Mouse (Mus musculus): ENCODE measurements around the gene Spta1.

Spta1 gene

DNA sequence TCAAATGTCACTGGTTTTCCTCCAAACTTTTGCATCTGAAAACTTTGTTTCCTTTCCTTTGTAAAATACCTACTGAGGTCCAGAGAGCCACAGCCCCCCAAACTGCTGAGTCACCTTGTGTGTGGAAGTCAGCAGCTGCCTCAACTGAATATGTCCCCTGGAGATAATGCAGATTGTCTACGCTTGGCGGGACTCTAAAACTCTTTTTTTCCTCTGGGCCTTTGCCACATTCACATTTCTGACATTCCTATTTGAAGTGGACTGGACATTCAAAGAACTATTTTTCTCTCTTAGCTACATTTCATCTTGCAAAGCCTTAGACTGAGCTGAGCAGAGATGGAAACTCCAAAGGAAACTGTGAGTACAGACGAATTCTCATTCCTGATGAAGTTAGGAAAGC lies at the start of gene Spta1:
Gene Spta1 (plus strand): TSS at position 172 of the 400 bp plus-strand sequence.
- no peak for DNase-seq (ENCODE audit: low spot score in 2 of 2)

DNA sequence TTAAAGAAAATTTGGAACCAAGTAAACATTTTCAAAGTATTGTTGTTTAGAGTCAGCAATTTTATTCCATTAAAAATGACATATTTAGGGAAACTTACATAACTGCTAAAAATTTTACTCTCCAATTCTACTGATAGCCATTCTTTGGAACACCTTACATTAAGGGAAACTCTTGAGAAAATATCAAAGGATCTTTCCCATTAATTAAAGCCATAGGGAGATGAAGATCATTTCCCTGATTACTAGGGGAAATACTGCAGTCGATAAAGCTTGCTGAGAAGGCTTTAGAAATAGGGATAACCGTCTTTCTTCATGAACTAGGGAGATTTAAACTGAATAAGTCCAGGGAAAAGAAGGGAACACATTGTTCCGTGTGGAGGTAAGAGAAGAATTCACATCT lies 41.4 kb upstream of the Spta1 start, which contains the start of gene Olfr424:
Gene Olfr424 (plus strand): TSS at position 301 of the 400 bp plus-strand sequence.
- DNase-seq (ENCODE audit: low spot score in 2 of 2), result no peak

DNA sequence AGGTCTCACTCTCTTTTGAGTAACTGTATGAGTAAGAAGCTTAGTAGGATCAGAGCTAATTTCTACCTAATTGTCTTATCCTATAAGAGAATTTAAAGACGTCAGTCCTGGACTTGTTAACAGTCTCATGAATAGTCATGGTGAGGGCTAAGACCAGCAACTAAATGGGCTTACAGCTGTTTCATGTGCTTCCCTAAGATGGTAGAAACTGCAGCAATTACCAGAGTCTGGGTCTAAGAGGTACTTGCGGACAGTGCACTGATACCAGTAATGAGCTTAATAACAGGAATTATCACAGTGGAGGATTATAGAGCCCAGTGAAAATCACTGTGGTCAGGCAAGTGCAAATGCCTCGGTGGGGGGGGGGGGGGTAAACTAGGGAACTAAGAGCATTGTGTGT lies 40.6 kb upstream of the Spta1 start:
- DNase-seq (ENCODE audit: low spot score in 2 of 2), result no peak

DNA sequence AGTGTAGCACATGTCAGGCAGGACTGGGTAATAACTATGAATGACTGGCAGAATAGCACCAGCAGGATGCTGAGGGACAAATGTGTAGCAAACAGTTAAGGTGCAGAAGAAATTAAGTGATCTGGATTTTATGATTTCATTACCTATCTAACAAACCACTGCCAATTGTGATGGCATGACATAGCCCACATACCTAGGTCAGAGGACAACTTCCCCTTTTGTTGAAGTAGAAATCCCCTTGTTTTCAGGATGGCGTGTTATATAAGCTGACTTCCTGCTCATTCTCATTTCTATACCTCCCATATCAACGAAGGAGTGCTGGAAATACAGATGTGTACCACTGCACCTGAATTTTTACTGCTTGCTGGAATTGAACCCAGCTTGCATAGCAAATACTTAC lies 31.2 kb upstream of the Spta1 start:
- DNase-seq (ENCODE audit: low spot score in 2 of 2), result no peak

DNA sequence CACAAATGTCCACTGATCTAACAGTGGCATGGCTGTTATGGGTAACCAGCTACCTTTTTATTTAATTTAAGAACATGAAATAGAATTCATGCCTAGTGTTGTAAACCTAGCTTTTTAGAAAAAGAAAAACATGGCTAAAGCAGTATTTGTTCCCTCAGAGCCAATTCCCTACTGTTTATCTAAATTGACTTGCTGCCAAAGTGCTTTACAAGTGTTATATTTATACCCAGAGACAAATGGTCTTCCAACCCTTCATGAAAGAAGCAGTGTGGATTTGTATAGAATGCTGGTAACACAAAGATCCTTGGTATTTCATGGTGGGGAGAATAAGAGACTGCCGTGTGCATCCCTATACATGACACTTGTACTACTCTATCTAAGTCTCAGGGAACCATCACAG lies 25.9 kb upstream of the Spta1 start:
- DNase-seq (ENCODE audit: low spot score in 2 of 2), result no peak

DNA sequence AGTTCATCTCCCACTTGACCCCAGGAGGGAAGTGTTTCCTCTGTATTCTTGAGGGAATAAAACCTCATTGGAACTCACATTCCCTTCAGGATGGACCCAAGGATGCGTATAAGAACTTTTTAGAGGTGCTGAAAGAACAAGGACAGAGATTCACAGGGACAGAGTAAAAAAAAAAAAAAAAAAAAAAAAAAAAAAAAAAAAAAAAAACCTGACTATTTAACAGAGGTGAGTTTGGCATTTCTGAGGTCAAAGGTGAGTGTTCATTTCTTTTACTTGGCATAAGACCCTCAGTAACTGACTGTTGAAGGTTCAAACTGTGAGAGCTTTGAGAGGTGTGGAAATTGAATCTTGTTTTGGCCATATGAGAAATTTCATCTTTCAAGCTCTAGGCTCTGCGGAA lies 23.3 kb upstream of the Spta1 start:
- no peak for DNase-seq (ENCODE audit: low spot score in 2 of 2)

DNA sequence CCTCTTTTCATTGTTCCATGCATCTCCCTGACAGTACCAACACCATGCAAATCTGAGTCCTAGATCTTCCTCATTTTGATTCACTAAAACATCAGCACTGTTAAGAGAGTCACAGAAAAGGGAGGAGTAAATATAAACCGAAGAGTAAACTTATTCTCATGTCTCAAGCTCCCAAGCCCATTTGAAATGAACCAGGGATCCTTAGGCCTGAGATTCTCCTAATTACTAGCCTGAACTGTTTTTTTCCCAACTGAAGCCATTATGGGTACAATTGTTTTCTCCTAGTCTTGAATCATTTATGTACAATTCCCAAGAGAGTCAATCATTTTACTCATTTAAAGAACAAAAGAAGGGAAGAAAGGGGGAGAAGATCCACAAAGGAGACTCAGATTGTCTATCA lies 17.2 kb upstream of the Spta1 start, which contains the start of gene Olfr420:
Gene Olfr420 (plus strand): TSS at position 301 of the 400 bp plus-strand sequence.
- DNase-seq (ENCODE audit: low spot score in 2 of 2), result no peak

DNA sequence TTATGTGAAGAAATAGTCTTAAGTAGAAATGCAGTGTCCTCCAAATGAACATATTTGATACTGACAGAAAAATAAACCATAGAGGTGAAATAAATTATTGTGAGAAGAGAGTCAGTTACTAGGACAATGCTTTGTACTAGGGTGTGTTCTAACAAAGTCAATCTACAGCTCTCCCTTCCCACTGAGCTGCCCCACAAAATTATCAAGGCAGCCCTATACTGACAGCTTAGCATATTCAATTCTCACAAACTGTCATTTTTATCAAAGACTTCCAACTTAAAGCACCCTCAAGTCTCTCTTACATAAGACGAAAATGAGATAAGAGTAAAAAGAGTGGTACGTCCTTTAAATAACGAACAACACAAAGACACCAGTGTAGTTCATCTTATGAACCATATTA lies 15.0 kb upstream of the Spta1 start:
- no peak for DNase-seq (ENCODE audit: low spot score in 2 of 2)

DNA sequence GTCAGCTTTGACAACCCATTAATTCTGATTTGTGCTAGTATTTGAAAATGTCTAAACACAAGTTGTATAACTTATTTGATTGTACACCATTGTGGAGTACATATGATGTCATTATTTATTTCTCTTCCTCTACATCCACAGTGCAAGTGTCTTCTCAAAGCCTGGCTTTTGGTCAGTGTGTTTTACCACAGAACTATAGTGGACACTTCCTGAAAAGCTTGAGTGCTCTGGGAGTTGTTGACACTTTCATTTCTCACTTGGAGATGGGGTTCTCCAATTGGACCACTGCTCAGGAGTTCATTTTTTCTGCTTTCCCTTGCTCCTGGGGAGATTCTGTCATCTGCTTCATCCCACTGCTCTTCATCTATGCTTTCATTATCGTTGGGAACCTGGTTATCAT lies 14.1 kb upstream of the Spta1 start:
- DNase-seq (ENCODE audit: low spot score in 2 of 2), result no peak

DNA sequence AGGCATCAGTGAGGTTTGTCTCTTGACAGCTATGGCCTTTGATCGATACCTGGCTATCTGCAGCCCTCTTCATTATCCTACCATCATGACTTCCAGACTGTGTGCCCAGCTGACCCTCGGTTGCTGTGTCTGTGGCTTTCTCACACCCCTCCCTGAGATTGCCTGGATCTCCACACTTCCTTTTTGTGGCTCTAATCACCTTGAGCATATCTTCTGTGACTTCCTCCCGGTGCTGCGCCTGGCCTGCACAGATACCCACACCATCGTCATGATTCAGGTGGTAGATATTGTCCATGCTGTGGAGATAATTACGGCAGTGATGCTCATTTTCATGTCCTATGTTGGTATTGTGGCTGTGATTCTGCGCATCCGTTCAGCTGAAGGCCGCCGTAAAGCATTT lies 13.5 kb upstream of the Spta1 start:
- DNase-seq (ENCODE audit: low spot score in 2 of 2), result no peak

DNA sequence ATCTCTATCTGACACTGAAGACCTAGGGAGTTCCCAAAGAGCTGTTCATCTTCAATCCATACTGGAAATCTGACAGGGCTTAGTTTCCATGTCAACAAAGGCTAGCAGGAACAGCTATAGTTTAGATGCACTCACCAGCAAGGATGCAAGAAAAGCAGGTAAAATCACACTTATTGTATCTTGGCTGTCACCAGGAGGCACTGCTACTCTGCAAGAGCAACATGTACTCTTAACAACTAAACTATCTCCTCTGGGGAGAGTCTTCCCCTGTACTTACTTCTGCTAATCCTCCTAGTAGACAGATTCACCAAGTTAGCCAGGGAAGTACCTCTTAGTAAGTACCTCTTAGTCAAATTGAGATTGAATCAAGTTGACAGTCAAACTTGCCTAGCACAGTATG lies 3.6 kb upstream of the Spta1 start:
- DNase-seq (ENCODE audit: low spot score in 2 of 2), result no peak

DNA sequence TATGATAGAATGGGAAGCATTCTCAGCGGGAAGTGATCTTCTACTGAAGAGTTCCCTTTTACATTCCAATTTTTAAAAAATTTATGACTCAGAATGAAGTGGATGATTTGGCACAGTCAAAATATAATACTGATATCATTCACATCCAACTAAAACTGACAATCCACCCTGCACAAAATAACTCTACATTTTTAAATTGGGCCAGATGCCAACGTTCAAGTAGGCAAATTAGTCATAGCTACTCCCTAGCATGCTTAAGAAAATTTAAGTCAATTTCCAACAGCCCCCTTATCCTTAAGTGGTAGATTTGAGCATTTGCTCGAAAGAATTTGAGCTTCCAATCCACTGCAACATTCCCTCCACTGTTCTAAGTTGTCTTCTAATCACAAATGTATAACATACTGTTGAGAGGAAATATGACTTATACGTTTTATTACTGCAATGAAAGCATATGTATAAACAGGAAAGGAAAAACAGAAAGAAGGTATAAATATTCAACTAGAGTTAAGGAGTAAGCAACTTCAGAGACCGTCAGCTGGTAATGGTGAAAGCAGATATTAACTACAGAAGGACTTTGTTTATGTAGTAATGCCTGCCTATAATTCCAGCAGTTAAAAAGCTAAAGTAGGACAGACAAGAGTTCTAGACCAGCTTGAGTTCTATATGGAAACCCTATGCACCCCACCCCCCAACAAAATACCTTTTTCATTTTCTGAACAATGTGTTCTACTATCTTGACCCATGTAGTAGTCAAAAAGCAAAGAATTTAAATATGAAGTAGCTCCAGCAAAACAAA lies 1.7 kb upstream of the Spta1 start:
- DNase-seq (ENCODE audit: low spot score in 2 of 2), result no peak

DNA sequence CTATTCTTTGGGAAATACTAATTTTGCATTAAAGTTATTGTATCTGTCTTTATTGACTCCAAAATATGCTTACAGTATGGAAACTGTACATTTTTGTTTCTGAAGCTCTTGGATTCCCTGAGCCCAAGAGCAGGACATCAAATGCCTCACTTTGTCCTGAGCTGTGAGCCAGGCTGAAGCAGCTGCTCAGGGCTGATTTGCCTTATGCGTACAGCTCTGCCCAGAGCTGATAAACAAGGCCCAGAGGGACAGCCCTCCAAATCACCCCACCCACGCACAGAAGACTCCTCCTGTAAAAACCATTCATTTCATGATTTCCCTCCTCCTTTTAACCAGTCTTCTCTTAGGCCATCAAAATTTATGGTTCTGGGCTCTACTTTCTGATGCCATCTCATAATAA lies 1.0 kb upstream of the Spta1 start:
- no peak for DNase-seq (ENCODE audit: low spot score in 2 of 2)

DNA sequence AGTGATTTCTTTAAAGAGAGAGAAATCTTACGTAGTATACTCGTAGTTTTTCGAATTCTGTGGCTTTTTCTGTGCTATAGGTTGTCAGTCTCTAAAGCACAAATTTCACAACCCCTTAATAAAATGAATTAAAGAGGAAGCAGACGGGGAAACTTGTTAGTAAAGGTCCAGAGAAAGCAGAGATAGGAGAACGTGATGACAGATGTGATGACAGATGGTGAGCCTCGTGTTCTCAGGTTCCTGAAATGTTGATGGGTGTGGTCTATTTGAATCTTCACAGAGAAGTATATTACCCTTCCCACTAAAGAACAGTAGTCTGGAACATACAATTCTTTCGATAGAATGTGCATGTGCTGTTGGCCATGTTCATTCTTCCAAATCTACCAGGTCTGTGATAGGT lies 32.1 kb downstream of the Spta1 start:
- no peak for DNase-seq (ENCODE audit: low spot score in 2 of 2)

DNA sequence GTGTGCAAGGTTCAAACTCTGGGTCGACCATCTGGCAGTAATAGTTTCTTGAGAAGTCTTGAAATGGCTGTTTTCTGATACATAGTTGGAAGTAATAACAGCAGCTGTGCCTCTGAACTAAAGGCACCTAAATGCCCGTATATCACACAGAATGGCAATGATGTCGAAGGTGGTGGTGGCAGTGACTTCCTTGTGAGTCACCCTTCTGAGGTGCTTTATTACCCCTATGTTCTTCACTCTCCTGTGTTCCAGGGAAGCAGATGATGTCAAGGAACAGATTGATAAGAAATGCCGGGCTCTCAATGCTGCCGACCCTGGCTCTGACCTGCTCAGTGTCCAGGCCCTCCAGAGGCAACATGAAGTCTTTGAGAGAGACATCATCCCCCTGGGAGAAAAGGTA lies 39.7 kb downstream of the Spta1 start:
- DNase-seq (ENCODE audit: low spot score in 2 of 2), result no peak

DNA sequence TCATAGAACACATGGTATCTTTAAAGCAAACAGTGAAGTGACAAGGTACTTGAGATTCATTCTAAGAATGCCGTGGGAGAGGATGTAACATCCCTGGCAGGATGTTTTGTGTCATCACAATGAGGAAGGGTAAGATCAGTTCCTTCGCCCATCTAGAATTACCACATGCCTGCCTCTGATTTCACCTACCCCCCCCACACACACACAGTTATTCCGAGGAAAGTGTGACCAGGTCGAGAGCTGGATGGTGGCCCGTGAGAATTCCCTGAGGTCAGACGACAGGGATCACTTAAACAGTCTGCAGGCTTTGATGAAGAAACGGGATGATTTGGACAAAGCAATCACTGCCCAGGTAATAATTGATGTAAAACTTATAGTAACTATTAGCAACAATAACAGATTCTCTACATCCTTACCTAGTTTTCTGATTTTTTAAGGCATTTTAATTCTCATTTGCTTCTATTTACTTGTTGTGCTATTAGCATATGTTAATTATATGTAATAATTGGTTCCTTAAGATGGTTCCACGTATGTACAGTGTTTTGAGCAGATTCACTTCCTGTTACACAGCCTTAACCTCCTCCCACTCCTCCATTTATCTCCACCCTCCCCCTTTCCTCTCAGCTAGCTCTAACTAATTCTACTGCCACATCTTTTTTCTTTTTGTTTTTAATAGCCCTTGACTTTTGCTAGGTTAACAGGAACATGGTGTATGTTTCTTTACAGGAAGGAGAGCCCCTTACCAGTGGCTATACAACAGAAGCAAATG lies 42.9 kb downstream of the Spta1 start:
- no peak for DNase-seq (ENCODE audit: low spot score in 2 of 2)

DNA sequence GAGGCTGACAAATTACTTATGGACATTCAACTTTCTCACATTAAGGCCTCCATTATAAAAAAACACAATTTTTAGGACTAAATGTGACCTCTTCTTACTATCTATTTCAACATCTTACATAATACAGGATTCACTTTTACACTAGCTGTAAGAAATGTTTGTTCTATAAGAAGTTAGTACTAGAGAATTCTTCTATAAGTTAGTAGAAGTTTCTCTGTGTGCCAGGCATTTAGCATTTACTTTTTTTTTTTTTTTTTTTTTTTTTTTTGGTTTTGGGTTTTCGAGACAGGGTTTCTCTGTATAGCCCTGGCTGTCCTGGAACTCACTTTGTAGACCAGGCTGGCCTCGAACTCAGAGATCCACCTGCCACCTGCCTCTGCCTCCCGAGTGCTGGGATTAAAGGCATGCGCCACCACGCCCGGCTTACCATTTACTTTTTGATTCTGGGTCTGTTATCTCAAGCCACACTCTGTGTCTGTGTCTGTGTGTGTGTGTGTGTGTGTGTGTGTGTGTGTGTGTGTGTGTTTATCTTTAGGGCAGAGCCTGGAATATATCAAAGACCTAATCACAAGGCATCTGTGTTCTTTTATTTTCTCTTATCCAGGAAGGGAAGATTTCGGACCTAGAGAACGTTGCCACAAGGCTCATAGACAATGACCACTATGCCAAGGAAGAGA lies 44.1 kb downstream of the Spta1 start:
- no peak for DNase-seq (ENCODE audit: low spot score in 2 of 2)

DNA sequence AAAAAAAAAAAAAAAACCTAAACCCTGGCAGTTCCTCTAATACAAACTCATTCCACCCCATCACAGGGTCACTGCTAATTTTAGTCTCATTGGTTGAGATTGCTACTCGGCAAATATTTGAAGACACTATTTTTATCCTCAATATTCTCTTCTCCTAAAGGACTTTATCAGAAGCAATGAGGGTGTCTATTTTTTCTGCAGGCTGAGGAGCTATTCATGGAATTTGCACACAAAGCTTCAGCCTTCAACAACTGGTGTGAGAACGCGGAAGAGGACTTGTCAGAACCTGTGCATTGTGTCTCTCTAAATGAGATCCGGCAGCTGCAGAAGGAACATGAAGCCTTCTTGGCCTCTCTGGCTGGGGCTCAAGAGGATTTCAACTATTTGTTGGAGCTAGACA lies 67.3 kb downstream of the Spta1 start:
- DNase-seq (ENCODE audit: low spot score in 2 of 2), result no peak

DNA sequence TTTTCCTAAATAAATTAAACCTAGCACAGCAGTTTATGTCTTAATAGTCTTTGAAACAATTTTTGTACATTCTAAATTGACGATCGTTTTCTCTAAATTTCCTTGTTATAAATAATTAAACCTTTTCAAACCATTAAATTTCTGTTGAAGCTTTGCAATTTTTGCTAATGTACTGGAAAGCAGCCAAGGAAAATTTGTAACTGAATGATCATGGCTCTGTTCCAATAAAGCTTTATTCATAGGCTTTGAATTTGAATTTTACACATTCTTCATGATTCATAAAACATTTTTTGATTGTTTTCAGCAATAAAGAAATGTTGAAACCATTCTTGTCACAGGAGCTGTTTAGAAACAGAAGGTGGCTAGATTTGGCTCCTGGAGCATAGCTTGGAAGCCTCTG lies 72.0 kb downstream of the Spta1 start:
- no peak for DNase-seq (ENCODE audit: low spot score in 2 of 2)

DNA sequence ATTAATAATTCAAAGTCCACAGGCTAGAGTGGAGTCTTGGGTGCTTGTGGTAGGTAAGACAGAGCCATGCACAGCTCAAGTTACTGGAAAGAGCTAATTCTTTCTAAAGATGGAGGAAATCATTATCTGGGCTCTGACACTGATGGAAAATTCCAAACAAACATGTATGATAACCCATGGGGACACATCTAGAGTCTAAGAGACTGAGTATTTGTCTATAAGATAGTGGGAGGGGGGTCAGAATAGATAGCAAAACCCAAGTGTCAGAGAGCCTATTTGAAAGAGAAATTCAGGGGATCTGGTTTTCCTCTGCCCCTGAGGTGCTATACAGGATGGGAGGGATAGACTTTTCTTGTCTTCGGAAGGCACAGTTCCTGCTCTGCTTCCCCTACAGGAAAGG lies 73.5 kb downstream of the Spta1 start:
- DNase-seq (ENCODE audit: low spot score in 2 of 2), result no peak

DNA sequence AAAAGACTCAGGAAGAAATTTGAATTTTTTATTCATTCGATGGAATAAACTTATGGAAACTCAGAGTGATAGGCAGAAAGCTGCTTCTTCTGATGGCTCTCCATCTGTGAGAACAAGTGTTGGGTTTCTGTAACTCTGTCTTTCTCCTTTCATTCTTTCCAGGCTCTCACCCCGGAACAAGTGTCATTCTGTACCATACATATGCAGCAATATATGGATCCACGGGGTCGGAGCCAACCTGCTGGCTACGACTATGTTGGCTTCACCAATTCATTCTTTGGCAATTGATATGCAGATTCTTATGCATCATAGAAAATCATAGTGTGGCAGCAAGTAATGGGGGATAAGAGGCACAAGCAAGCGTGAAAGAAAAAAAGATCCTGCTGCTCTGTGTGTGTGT lies 74.6 kb downstream of the Spta1 start:
- DNase-seq (ENCODE audit: low spot score in 2 of 2), result no peak

DNA sequence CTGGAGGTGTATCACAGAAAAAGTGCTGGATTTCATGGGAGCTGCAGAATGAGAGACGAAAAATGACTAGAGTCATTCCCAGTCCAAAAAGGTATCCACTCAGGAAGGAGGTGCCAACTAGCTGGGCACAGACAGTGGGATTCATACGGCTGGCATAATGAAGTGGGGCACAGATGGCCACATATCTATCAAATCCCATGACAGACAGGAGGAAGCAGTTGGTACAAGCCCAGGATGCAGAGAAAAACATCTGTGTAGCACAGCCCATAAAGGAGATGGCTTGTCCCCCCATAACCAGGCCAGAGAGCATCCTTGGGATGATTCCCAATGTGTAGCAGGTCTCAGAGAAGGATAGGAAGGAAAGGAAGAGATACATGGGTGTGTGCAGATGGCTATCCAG lies 77.8 kb downstream of the Spta1 start:
- no peak for DNase-seq (ENCODE audit: low spot score in 2 of 2)

DNA sequence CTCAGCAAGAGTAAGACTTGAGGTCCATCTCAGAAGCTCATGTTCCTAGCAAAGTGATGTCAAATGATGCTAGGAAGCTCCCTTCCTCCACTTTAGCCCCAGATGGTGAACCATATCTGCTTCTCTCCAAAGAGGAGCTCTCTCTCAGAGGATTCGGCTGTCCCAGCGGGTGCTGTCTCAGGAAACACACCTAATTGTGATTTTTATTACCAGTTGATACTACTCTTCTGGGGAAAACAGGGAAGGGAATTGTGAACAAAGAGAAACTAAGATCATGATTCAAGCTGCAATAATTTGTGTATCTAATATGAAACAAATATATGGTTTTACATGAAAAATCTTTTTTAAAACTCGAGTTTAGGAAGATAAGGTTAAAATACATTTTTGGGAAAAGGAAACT lies 79.4 kb downstream of the Spta1 start, which contains the start of gene Olfr419:
Gene Olfr419 (minus strand): TSS at position 101 of the 400 bp plus-strand sequence.
- DNase-seq (ENCODE audit: low spot score in 2 of 2), result no peak
